Mouse (Mus musculus) right cerebral cortex, adult 18-20 months (tissue): ENCODE measurements at regions not wholly inside any gene's neighbourhood (a gene's known extent, or its start where the extent isn't known, plus 50 kb on each side); places are given as distances from the start of the nearest gene placed in this dataset.

Experiments used
- DNase-seq: peaks from one replicate; pipeline ENCODE4 v3.0.0; 2022; ENCODE audit warnings: mixed read lengths

- DNase-seq, result no peak
Observed at GRCm38 (mm10) chrX:23556271-23556670, 136.6 kb upstream of the Wdr44 start.

DNA sequence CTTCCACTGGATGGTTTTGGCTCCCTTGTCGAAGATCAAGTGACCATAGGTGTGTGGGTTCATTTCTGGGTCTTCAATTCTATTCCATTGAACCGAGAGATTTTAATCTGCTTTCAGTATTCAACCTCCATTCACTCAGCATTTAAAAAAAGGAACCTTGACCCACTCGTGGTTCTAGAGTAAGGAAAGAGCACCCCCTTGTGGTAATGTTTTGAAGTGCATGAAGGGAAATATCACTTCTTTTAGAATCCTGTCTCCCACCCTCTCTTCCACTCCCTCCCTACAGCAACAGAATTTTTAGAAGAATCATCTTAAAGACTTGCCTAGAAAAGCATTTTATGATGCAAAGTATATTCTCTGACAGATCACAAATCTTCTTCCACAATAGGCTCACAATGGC lies 127.3 kb upstream of the Wdr44 start:
- peak; percentile 2 for DNase-seq
